Mouse (Mus musculus): ENCODE data around the gene Krt79. TPM values are rescaled to one million over a fixed set of nuclear protein-coding genes. Genes with fewer than 3 reads are reported as not detected.
A peak's percentile ranks its signal among the peaks of the same experiment; 100 is the strongest.

Gene Krt79
- not detected for total RNA-seq (2021)
- long read RNA-seq, experiment 1, partial matches to known transcripts, result 0 of 1 reads
- long read RNA-seq, experiment 1, other reads (novel, unspliced or antisense), result 1 of 1 reads
- long read RNA-seq, experiment 2, result 0 reads

GRCm38 (mm10) chr15:101940274-101940829 is at the start of gene Krt79:
Krt79 (minus strand) TSS chr15:101940324.
- intact Hi-C loops (cut with DNase I), result no loop called here
- DNase-seq (ENCODE audit: low spot score in 2 of 2), result no peak

- intact Hi-C loops (cut with DNase I), result loop anchor here (1.0 kb wide), 1 partner anchor 77 kb away; no protein-coding TSS in a partner anchor
- no peak for DNase-seq (ENCODE audit: low spot score in 2 of 2)
Measured at GRCm38 (mm10) chr15:101988714-101989113, 48.6 kb upstream of the Krt79 start.

GRCm38 (mm10) chr15:101988119-101988518 is 48.0 kb upstream of the Krt79 start:
- DNase-seq (ENCODE audit: low spot score in 2 of 2), result peak; percentile 83 to 91
- intact Hi-C loops (cut with DNase I), result loop anchor here (1.0 kb wide), 1 partner anchor 77 kb away; no protein-coding TSS in a partner anchor

GRCm38 (mm10) chr15:101984746-101985145 is 44.6 kb upstream of the Krt79 start:
- intact Hi-C loops (cut with DNase I), result loop anchor here (1.0 to 2.0 kb wide), 2 partner anchors 645 to 658 kb away; no protein-coding TSS in a partner anchor
- no peak for DNase-seq (ENCODE audit: low spot score in 2 of 2)

GRCm38 (mm10) chr15:101983949-101984601 is 44.0 kb upstream of the Krt79 start:
- peak; percentile 95 to 97 for DNase-seq (ENCODE audit: low spot score in 2 of 2)

GRCm38 (mm10) chr15:101983315-101983948 is 43.3 kb upstream of the Krt79 start:
- intact Hi-C loops (cut with DNase I), result no loop called here
- no peak for DNase-seq (ENCODE audit: low spot score in 2 of 2)

More at GRCm38 (mm10) chr15:101983949-101984601, 44.0 kb upstream of the Krt79 start:
- intact Hi-C loops (cut with DNase I), result loop anchor here (1.0 to 2.0 kb wide), 2 partner anchors 645 to 657 kb away; no protein-coding TSS in a partner anchor

GRCm38 (mm10) chr15:101980849-101981248 is 40.7 kb upstream of the Krt79 start:
- intact Hi-C loops (cut with DNase I), result no loop called here

GRCm38 (mm10) chr15:101977043-101977726 is 37.1 kb upstream of the Krt79 start:
- peak; percentile 58 to 65 for DNase-seq (ENCODE audit: low spot score in 2 of 2)
- intact Hi-C loops (cut with DNase I), result no loop called here

More at GRCm38 (mm10) chr15:101980849-101981248, 40.7 kb upstream of the Krt79 start:
- DNase-seq (ENCODE audit: low spot score in 2 of 2), result no peak

GRCm38 (mm10) chr15:101976641-101977040 is 36.5 kb upstream of the Krt79 start:
- intact Hi-C loops (cut with DNase I), result no loop called here
- DNase-seq (ENCODE audit: low spot score in 2 of 2), result no peak

GRCm38 (mm10) chr15:101976023-101976422 is 35.9 kb upstream of the Krt79 start:
- DNase-seq (ENCODE audit: low spot score in 2 of 2), result no peak
- intact Hi-C loops (cut with DNase I), result no loop called here

- intact Hi-C loops (cut with DNase I), result loop anchor here (1.0 to 5.0 kb wide), 2 partner anchors 97 to 455 kb away; no protein-coding TSS in a partner anchor
Measured at GRCm38 (mm10) chr15:101974083-101974845, 34.1 kb upstream of the Krt79 start.

GRCm38 (mm10) chr15:101973414-101974077 is 33.4 kb upstream of the Krt79 start:
- DNase-seq (ENCODE audit: low spot score in 2 of 2), result peak; percentile 98 to 99
- intact Hi-C loops (cut with DNase I), result loop anchor here (1.0 to 5.0 kb wide), 3 partner anchors 96 to 454 kb away; no protein-coding TSS in a partner anchor

More at GRCm38 (mm10) chr15:101974083-101974845, 34.1 kb upstream of the Krt79 start:
- DNase-seq (ENCODE audit: low spot score in 2 of 2), result no peak

- peak in 1 of 2 experiments; percentile 39 for DNase-seq (ENCODE audit: low spot score in 2 of 2)
- intact Hi-C loops (cut with DNase I), result loop anchor here (5.0 kb wide), 1 partner anchor 93 kb away; no protein-coding TSS in a partner anchor
Measured at GRCm38 (mm10) chr15:101970536-101970935, 30.4 kb upstream of the Krt79 start.

GRCm38 (mm10) chr15:101966808-101967207 is 26.7 kb upstream of the Krt79 start:
- no peak for DNase-seq (ENCODE audit: low spot score in 2 of 2)
- intact Hi-C loops (cut with DNase I), result no loop called here

- intact Hi-C loops (cut with DNase I), result no loop called here
- DNase-seq (ENCODE audit: low spot score in 2 of 2), result no peak
Measured at GRCm38 (mm10) chr15:101958891-101959290, 18.8 kb upstream of the Krt79 start.

GRCm38 (mm10) chr15:101954187-101954586 is 14.1 kb upstream of the Krt79 start, which contains the start of gene Krt78:
Krt78 (minus strand) TSS chr15:101954287.
- no peak for DNase-seq (ENCODE audit: low spot score in 2 of 2)
- intact Hi-C loops (cut with DNase I), result no loop called here

- DNase-seq (ENCODE audit: low spot score in 2 of 2), result no peak
- intact Hi-C loops (cut with DNase I), result no loop called here
Measured at GRCm38 (mm10) chr15:101952733-101953474, 12.8 kb upstream of the Krt79 start.
